Mouse (Mus musculus): ENCODE measurements at regions not wholly inside any gene's neighbourhood (a gene's known extent, or its start where the extent isn't known, plus 50 kb on each side); places are given as distances from the start of the nearest gene placed in this dataset.

DNA sequence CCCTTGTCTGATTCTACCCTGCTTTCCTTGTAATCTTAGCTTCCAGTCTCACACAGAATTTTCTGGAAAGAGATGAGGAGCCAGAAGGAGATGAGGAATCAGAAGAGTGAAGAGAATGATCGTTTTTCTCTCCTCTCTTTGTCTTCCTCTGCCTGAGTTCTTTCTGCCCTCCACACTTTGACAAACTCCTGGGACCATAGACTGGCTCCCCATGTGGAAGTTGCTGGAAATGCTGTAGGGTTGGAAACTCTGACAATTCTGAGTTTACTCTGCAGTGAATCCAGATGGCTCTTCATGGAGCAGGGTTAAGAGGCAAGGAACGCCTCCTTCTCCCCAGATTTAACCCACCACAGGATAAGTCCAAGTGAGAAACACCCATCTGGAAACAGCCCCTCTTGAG, 408.7 kb downstream of the Tns1 start:
- dilution Hi-C loops (cut with MboI; ENCODE audit: extremely low pct_ligation_motif_present, extremely low pct_unique_long_range_greater_than_20kb, low sequenced_read_pairs) (no loop called here), in situ Hi-C loops (cut with MboI; ENCODE audit: low pct_ligation_motif_present, low pct_unique_long_range_greater_than_20kb, low sequenced_read_pairs) (no loop called here)
- Histone ChIP-seq H3K4me1 (ENCODE audit: control insufficient read depth in 1 of 2, insufficient read depth in 2 of 2) (no peaks in the 10 kb centered on the region), H3K9me3 (replicated peaks; ENCODE audit: low read length) (no peaks in the 10 kb centered on the region), H3K4me2 (ENCODE audit: insufficient read depth, low read depth, poor library complexity, severe bottlenecking) (no peak overlapping the region), H3K9ac (ENCODE audit: insufficient read depth, low read depth) (no peak overlapping the region), H3K36me3 (replicated peaks in 1 of 2; ENCODE audit: control insufficient read depth in 1 of 2, insufficient read depth in 1 of 2, low read length in 1 of 2) (no peaks in the 10 kb centered on the region), H3K79me2 (replicated peaks; ENCODE audit: control insufficient read depth, extremely low read depth, insufficient read depth, poor library complexity, severe bottlenecking) (no peaks in the 10 kb centered on the region), H3K27ac (ENCODE audit: insufficient read depth, low read depth) (no peak overlapping the region), H3K4me3 (replicated peaks in 1 of 3; ENCODE audit: low read depth in 2 of 3, low read length in 2 of 3, poor library complexity in 1 of 3) (no peak overlapping the region), H3K27me3 (replicated peaks) (peaks cover 52% of the 10 kb centered on the region)
- TF ChIP-seq CTCF (conservative IDR thresholded peaks at IDR 0.05 in 1 of 2, IDR thresholded peaks at IDR 0.05 in 1 of 2; ENCODE audit: low read depth in 2 of 2, low read length in 2 of 2) (peak in 1 of 2 experiments; percentile 10; a peak in 1 of 4 replicates), EP300 (IDR thresholded peaks at IDR 0.05; ENCODE audit: low read length) (no peak)
- no peak for DNase-seq (ENCODE audit: extremely low read depth)

DNA sequence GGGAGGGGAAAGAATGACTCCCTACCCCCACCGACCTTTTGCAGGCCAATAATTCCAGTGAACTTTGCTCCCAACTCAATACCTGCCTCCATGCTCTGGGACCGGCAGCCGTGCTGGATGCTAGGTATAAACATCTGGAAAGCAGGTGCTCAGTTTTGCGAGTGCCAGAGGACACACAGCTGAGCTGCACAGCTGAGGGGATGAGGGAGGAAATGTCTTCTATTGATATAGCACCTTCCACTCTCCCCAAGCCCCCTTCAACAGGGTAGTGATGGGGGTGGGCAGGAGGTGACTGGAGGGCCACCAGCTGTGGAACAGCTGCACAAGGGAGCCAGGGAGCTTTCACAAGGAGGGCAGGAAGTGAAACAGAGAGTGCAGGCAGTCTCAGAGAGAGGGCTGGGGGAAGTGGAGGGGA, 421.8 kb downstream of the Tns1 start:
- no peak overlapping the region for H3K4me3 ChIP-seq (replicated peaks in 1 of 3; ENCODE audit: low read depth in 2 of 3, low read length in 2 of 3, poor library complexity in 1 of 3)
- dilution Hi-C loops (cut with MboI; ENCODE audit: extremely low pct_ligation_motif_present, extremely low pct_unique_long_range_greater_than_20kb, low sequenced_read_pairs): no loop called here
- no peak for DNase-seq (ENCODE audit: extremely low read depth)
- no peak overlapping the region for H3K27ac ChIP-seq (ENCODE audit: insufficient read depth, low read depth)
- peaks cover 0 to 9% of the 10 kb centered on the region in 2 experiments; a peak in 3 of 4 replicates for H3K4me1 ChIP-seq (ENCODE audit: control insufficient read depth in 1 of 2, insufficient read depth in 2 of 2)
- no peaks in the 10 kb centered on the region for H3K79me2 ChIP-seq (replicated peaks; ENCODE audit: control insufficient read depth, extremely low read depth, insufficient read depth, poor library complexity, severe bottlenecking)
- TF ChIP-seq MXI1 (IDR thresholded peaks at IDR 0.05; ENCODE audit: low read depth, low read length): no peak
- peak; percentile 63 for TF ChIP-seq TCF12 (IDR thresholded peaks at IDR 0.05; ENCODE audit: low read depth, low read length)
- TF ChIP-seq ZNF384 (IDR thresholded peaks at IDR 0.05; ENCODE audit: low read depth, low read length): no peak
- TF ChIP-seq EP300 (IDR thresholded peaks at IDR 0.05; ENCODE audit: low read length): 0 out of 2 replicates have a peak, but pooled peaks have one; percentile 8
- no peaks in the 10 kb centered on the region for H3K36me3 ChIP-seq (replicated peaks in 1 of 2; ENCODE audit: control insufficient read depth in 1 of 2, insufficient read depth in 1 of 2, low read length in 1 of 2)
- no peak overlapping the region for H3K4me2 ChIP-seq (ENCODE audit: insufficient read depth, low read depth, poor library complexity, severe bottlenecking)
- H3K27me3 ChIP-seq (replicated peaks): peaks cover 43% of the 10 kb centered on the region
- H3K9ac ChIP-seq (ENCODE audit: insufficient read depth, low read depth): no peak overlapping the region
- in situ Hi-C loops (cut with MboI; ENCODE audit: low pct_ligation_motif_present, low pct_unique_long_range_greater_than_20kb, low sequenced_read_pairs): no loop called here
- H3K9me3 ChIP-seq (replicated peaks; ENCODE audit: low read length): no peaks in the 10 kb centered on the region

DNA sequence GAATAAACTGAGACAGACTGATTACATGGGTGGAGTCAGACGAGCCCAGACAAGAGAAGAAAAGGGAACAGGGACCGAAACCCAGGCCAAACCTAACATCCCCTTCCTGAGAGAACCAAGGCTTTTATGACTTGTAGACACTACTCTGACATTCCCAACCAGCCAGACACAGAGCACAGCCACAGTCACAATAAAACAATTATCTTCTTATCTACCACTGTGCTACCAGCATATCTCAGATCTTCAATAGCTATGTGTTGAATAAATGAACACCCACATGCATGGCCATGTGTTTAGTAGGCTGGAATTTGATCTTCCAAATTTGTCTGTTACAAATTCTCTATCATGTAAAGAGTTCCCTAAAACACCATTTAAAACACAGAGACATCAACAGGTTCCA, 430.7 kb downstream of the Tns1 start:
- peaks cover 0 to 7% of the 10 kb centered on the region in 2 experiments; a peak in 2 of 4 replicates for H3K4me1 ChIP-seq (ENCODE audit: control insufficient read depth in 1 of 2, insufficient read depth in 2 of 2)
- no peak for TF ChIP-seq ZC3H11A (IDR thresholded peaks at IDR 0.05; ENCODE audit: low read depth, low read length)
- TF ChIP-seq IRF4 (IDR thresholded peaks at IDR 0.05; ENCODE audit: low read depth, low read length): peak; percentile 40; the same call in 1 of the 2 replicates
- 0 out of 2 replicates have a peak, but pooled peaks have one; percentile 18 for TF ChIP-seq EP300 (IDR thresholded peaks at IDR 0.05; ENCODE audit: low read length)
- in situ Hi-C loops (cut with MboI; ENCODE audit: low pct_ligation_motif_present, low pct_unique_long_range_greater_than_20kb, low sequenced_read_pairs) (no loop called here), dilution Hi-C loops (cut with MboI; ENCODE audit: extremely low pct_ligation_motif_present, extremely low pct_unique_long_range_greater_than_20kb, low sequenced_read_pairs) (no loop called here)
- no peaks in the 10 kb centered on the region for H3K9me3 ChIP-seq (replicated peaks; ENCODE audit: low read length)
- no peak overlapping the region for H3K9ac ChIP-seq (ENCODE audit: insufficient read depth, low read depth)
- H3K27me3 ChIP-seq (replicated peaks): peaks cover 42% of the 10 kb centered on the region
- no peaks in the 10 kb centered on the region for H3K36me3 ChIP-seq (replicated peaks in 1 of 2; ENCODE audit: control insufficient read depth in 1 of 2, insufficient read depth in 1 of 2, low read length in 1 of 2)
- no peak for DNase-seq (ENCODE audit: extremely low read depth)
- H3K27ac ChIP-seq (ENCODE audit: insufficient read depth, low read depth): no peak overlapping the region
- no peak overlapping the region for H3K4me2 ChIP-seq (ENCODE audit: insufficient read depth, low read depth, poor library complexity, severe bottlenecking)
- no peaks in the 10 kb centered on the region for H3K79me2 ChIP-seq (replicated peaks; ENCODE audit: control insufficient read depth, extremely low read depth, insufficient read depth, poor library complexity, severe bottlenecking)
- no peak overlapping the region for H3K4me3 ChIP-seq (replicated peaks in 1 of 3; ENCODE audit: low read depth in 2 of 3, low read length in 2 of 3, poor library complexity in 1 of 3)
